Mouse (Mus musculus) stomach, embryonic 15.5 days (tissue): ENCODE measurements around the gene Plod3. TPM values are rescaled to one million over a fixed set of nuclear protein-coding genes. Genes with fewer than 3 reads are reported as not detected.
A peak's percentile ranks its signal among the peaks of the same experiment; 100 is the strongest.

Experiments used
- ATAC-seq: fragments of 200-750 bp; cut with Nextera tagmentation; 2 replicates; pipeline ENCODE4 v1.8.0; 2017; ENCODE audit warnings: low read depth, moderate number of reproducible peaks, moderate TSS enrichment; ENCODE audit not compliant: insufficient read depth, low FRiP score
- H3K27ac ChIP-seq: fragments of 300-500 bp; sonication (generic); 2 replicates; pipeline ENCODE4 v1.5.1; 2015; ENCODE audit warnings: mild to moderate bottlenecking, inconsistent platforms
- H3K27me3 ChIP-seq: fragments of 300-500 bp; sonication (generic); replicated peaks from 2 replicates; pipeline ENCODE4 v1.6.1; 2015; ENCODE audit warnings: inconsistent platforms
- H3K36me3 ChIP-seq: fragments of 300-500 bp; sonication (generic); 2 replicates; pipeline ENCODE4 v1.6.1; 2015; ENCODE audit warnings: inconsistent platforms
- H3K4me1 ChIP-seq: fragments of 300-500 bp; sonication (generic); 2 replicates; pipeline ENCODE4 v1.6.1; 2015; ENCODE audit warnings: inconsistent platforms
- H3K4me2 ChIP-seq: fragments of 300-500 bp; sonication (generic); 2 replicates; pipeline ENCODE4 v1.6.1; 2015; ENCODE audit warnings: mild to moderate bottlenecking, inconsistent platforms
- H3K4me3 ChIP-seq: fragments of 300-500 bp; sonication (generic); replicated peaks from 2 replicates; pipeline ENCODE4 v1.5.1; 2015; ENCODE audit warnings: inconsistent platforms
- H3K9ac ChIP-seq: fragments of 300-500 bp; sonication (generic); 2 replicates; pipeline ENCODE4 v1.6.1; 2015; ENCODE audit warnings: inconsistent platforms
- H3K9me3 ChIP-seq: fragments of 300-500 bp; sonication (generic); 2 replicates; pipeline ENCODE4 v1.6.1; 2016; ENCODE audit warnings: inconsistent platforms
- WGBS: fragments of 180-500 bp; shearing (Covaris S2); methylation state at CpG from one replicate; pipeline ENCODE4 v1.1.7; 2015; 5-methylcytosine and 5-hydroxymethylcytosine counted together
- polyA plus RNA-seq: library from polyadenylated mRNA; unstranded; fragments of >200 nt; fragmentation: Nextera tagmentation; extraction: Ambion mirVana; gene quantifications from 2 replicates; pipeline ENCODE4 v1.2.1, GENCODE M21; 2015

The Plod3 gene
- polyA plus RNA-seq, 1 experiment from 2014 or later: 44.8 TPM

DNA sequence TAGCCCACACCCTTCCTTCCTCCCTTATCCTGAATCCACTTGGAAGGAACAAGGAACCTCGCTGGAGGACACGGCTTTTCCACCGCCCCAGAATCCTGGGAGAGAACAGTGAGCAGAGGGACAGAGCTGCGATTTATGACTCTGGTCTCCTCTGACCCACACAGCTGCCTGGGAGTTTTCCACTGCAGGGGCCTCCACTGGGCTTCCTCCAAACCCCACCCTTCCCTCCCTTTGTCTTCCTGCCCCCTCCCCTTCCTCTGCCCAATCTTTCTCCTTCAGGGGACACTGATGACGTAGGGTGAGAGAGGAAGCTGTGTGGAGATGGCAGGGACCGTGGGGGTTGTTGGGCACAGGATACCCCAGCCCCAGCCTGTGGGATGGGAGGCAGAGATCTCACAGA, 20.5 kb upstream of the Plod3 start, which contains the start of gene Cldn15:
Cldn15 (plus strand) TSS at position 286 of the 400 bp plus-strand sequence.
- no peak within 1 kb of the TSS for H3K4me3 ChIP-seq
- WGBS: 28% methylated on average over 6 of the region's 6 CpGs
- H3K27ac ChIP-seq: peak within 1 kb of the TSS; percentile 72
- no peak within 1 kb of the TSS for H3K9ac ChIP-seq
- no peak for ATAC-seq
- no peaks in the 10 kb centered on the region for H3K9me3 ChIP-seq
- peak within 1 kb of the TSS; percentile 9; the same call in 1 of the 2 replicates for H3K4me2 ChIP-seq
- H3K4me1 ChIP-seq: peaks cover 42% of the 10 kb centered on the region
- peaks cover 23% of the 10 kb centered on the region for H3K36me3 ChIP-seq
- no peaks in the 10 kb centered on the region for H3K27me3 ChIP-seq

DNA sequence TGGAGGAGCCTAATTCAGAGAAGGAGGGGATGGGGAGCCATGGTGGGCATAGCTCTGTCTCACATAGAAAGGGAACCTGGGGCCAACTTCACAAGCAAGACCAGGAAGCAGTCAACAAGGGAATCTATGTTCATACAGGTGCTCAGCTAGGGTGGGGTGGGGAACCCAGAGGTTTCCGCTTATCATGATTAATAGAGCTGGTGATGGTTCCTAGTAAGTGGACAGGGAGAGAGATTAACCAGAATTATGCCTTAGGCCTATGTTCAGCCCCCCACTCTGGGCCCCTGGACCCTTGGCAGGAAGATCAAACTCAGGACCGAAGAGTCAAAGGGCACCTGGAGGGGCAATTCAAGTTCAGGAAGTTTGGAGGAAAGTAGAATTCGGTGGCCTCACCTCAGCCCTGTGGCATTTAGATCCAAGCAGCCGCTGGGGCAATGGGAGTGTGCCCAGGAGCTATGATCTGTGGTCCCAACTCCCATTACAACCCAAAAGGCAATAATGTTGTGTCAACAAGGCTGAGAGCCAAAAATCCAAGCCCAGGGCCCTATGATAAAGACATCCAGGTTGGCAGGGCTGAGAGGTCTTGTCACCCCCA, 19.9 kb upstream of the Plod3 start:
- no peak overlapping the region for H3K4me3 ChIP-seq
- no peak for ATAC-seq
- peaks cover 38% of the 10 kb centered on the region for H3K4me1 ChIP-seq
- WGBS: 65% methylated on average over 4 of the region's 4 CpGs
- peaks cover 23% of the 10 kb centered on the region for H3K36me3 ChIP-seq
- no peaks in the 10 kb centered on the region for H3K27me3 ChIP-seq
- H3K27ac ChIP-seq: peak overlapping the region; percentile 72
- no peak overlapping the region for H3K9ac ChIP-seq
- H3K9me3 ChIP-seq: no peaks in the 10 kb centered on the region
- no peak overlapping the region for H3K4me2 ChIP-seq

DNA sequence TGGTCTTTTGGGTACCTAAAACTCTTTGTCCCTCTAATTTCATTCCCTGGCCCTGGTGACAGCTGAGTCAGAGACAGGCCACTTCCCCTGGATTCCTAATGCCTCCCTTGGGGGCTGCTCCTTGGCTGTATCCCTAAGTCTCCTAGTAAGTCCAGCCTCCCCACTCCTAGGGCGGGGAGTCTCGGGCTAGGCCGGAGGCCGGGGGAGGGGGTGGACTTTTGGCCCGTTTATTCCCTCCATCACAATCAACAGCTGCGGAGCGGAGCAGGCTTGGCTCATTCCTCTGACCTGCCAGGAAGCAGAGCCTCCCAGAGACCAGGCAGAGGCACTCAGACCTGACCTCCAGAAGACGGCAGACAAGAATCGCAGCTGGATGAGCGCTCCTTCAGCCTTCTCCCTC, 19.2 kb upstream of the Plod3 start:
- peaks cover 38% of the 10 kb centered on the region for H3K4me1 ChIP-seq

DNA sequence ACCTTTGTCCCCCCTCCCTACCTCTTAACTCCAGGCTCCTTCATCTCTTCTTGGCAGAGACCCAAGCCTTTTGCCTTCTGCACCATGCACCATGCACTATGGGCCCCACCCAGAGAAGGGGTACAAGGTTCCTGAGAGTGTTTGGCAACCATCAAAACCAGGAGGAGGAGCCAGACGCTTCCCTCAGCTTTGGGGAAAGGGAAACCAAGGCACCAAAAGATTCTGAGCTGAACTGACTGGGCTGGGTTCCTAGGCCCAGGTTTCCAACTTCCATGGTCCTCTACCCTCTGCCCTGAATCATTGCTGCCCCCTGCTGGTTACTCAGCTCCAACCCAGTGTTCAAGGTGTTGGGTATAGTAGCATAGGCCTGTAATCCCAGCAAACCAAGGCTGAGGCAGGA, 16.1 kb upstream of the Plod3 start:
- ATAC-seq: 0 out of 2 replicates have a peak, but pooled peaks have one; percentile 12
- Histone ChIP-seq H3K9ac (no peak overlapping the region), H3K9me3 (no peaks in the 10 kb centered on the region), H3K36me3 (0 out of 2 replicates have a peak, but pooled peaks cover under 1% of the 10 kb centered on the region), H3K4me1 (peaks cover 21% of the 10 kb centered on the region), H3K4me3 (no peak overlapping the region), H3K27ac (no peak overlapping the region), H3K4me2 (no peak overlapping the region), H3K27me3 (no peaks in the 10 kb centered on the region)
- 57% methylated on average over 1 of the region's 1 CpGs for WGBS

More for the DNA sequence above, 19.2 kb upstream of the Plod3 start:
- 45% methylated on average over 10 of the region's 10 CpGs for WGBS
- Histone ChIP-seq H3K9ac (no peak overlapping the region), H3K4me3 (no peak overlapping the region), H3K27ac (peak overlapping the region; percentile 72), H3K9me3 (no peaks in the 10 kb centered on the region), H3K36me3 (peaks cover 23% of the 10 kb centered on the region), H3K27me3 (no peaks in the 10 kb centered on the region), H3K4me2 (peak overlapping the region; percentile 19; the same call in 1 of the 2 replicates)
- no peak for ATAC-seq

DNA sequence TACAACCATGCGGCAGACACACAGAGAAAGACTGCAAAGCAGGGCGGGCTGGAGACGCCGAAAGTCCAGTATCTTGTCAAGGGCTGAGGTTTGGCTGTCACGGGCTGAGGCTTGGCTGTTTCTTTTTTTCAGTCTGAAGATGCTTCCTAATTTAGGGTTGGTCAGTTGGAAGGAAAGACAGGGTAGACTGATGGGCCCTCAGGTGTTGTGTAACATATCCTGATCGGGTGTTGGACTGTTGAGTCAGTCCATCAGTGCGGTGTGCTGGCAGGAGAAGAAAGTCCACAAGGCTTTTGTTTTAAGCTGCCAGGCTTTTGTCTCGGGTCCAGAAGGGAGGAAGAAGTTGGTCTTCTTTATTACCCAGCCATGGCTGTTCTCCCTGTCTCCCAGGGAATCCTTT, 13.1 kb upstream of the Plod3 start:
- H3K36me3 ChIP-seq: no peaks in the 10 kb centered on the region
- WGBS: 68% methylated on average over 8 of the region's 8 CpGs
- H3K4me2 ChIP-seq: no peak overlapping the region
- H3K4me1 ChIP-seq: no peaks in the 10 kb centered on the region
- no peak for ATAC-seq
- no peak overlapping the region for H3K4me3 ChIP-seq
- no peaks in the 10 kb centered on the region for H3K27me3 ChIP-seq
- no peak overlapping the region for H3K27ac ChIP-seq
- H3K9ac ChIP-seq: no peak overlapping the region
- no peaks in the 10 kb centered on the region for H3K9me3 ChIP-seq

DNA sequence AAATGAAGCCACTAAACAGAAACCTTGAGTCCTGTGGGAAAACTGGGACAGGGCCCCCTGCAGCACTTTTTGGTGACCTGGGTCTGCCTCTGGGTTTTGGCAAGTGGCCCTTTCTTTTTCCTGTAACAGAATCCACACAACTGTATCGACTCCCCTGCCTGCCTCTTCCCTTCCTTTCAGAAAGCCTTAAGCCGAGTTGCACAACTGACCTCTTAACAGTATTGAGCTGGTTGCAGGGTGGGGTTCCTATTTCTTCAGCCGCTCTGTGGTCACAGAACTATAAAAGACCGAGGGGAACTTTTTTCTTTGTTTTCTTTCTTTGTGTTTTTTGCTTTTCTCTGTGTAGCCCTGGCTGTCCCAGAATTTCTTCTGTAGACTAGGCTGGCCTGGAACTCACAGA, 9.1 kb upstream of the Plod3 start:
- Histone ChIP-seq H3K9ac (no peak overlapping the region), H3K9me3 (no peaks in the 10 kb centered on the region), H3K36me3 (peaks cover 6% of the 10 kb centered on the region), H3K4me1 (no peaks in the 10 kb centered on the region), H3K27me3 (no peaks in the 10 kb centered on the region), H3K4me3 (no peak overlapping the region), H3K27ac (no peak overlapping the region), H3K4me2 (no peak overlapping the region)
- 60% methylated on average over 4 of the region's 4 CpGs for WGBS
- ATAC-seq: no peak

DNA sequence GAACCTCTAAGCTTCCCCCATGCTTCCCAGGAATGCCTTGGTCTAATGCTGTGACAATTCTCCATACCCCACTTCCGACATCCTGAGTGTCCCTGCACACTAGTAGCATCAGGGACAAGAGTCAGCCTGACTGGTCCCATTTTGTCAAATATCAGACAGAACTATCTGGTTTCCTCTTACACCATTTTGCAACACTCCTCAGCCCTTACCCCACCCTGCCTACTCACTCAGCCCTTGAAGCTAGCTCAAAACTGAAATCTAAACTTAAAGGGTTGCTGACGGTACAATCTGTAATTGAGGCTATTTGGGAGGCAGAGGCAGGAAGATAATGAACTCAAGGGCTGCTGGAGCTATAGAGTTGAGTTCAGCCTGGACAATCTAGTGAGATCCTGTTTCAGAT, 7.1 kb upstream of the Plod3 start:
- H3K9me3 ChIP-seq: no peaks in the 10 kb centered on the region
- H3K4me1 ChIP-seq: no peaks in the 10 kb centered on the region
- H3K36me3 ChIP-seq: peaks cover 9% of the 10 kb centered on the region
- H3K27ac ChIP-seq: no peak overlapping the region
- no peaks in the 10 kb centered on the region for H3K27me3 ChIP-seq
- ATAC-seq: no peak
- no peak overlapping the region for H3K4me3 ChIP-seq
- no peak overlapping the region for H3K9ac ChIP-seq
- no peak overlapping the region for H3K4me2 ChIP-seq
- 88% methylated on average over 2 of the region's 2 CpGs for WGBS

DNA sequence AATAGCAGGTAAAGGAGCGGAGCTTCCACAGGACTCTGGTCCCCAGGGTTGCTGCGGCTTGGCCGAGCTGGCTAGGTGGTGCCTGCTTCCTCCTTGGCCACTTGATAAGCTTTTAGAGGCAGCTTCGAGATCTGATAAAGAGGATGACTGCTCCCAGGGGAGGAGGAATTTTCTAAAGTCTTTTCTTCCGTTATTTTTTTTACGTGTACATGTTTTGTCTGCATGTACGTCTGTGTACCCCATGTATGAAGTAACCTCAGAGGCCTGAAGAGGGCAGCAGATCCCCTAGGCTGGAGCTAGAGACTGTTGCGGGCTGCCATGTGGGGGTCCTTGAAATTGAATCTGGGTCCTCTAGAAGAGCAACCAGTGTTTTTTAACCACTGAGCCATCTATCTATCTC, 5.8 kb upstream of the Plod3 start:
- H3K4me2 ChIP-seq: no peak overlapping the region
- no peak overlapping the region for H3K9ac ChIP-seq
- no peaks in the 10 kb centered on the region for H3K9me3 ChIP-seq
- no peak for ATAC-seq
- 85% methylated on average over 8 of the region's 8 CpGs for WGBS
- H3K27me3 ChIP-seq: no peaks in the 10 kb centered on the region
- no peak overlapping the region for H3K4me3 ChIP-seq
- peaks cover 9% of the 10 kb centered on the region for H3K36me3 ChIP-seq
- H3K4me1 ChIP-seq: no peaks in the 10 kb centered on the region
- no peak overlapping the region for H3K27ac ChIP-seq

DNA sequence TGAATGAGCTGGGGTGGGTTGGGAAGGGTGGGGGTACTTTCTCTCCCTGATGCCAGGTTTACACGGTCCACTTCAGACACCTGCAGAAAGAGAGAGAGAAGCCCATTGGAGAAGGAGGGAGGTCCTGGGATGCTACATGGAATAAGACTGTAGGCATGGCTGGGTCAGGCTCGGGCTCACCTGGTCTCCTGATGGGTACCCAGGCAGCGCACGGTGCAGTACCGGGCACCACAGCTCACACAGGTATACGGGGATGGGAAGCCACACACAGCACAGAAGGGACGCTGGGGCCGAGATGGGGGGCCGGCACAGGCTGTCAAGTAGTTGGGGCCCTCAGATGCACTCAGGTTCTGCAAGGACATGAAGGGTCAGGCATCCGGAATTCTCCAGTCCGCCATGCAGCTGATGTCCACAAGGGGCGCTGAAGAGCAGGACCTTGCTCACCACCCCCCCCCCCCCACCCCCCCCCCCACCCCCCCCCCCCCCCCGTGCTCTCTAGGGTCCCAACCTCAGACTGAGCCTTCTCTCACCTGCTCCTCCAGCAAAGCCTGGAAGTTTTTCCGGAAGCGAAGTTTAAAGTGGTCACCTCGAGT, 4.4 kb upstream of the Plod3 start:
- Histone ChIP-seq H3K36me3 (peaks cover 9% of the 10 kb centered on the region), H3K27ac (no peak overlapping the region)
- WGBS: 51% methylated on average over 14 of the region's 16 CpGs

DNA sequence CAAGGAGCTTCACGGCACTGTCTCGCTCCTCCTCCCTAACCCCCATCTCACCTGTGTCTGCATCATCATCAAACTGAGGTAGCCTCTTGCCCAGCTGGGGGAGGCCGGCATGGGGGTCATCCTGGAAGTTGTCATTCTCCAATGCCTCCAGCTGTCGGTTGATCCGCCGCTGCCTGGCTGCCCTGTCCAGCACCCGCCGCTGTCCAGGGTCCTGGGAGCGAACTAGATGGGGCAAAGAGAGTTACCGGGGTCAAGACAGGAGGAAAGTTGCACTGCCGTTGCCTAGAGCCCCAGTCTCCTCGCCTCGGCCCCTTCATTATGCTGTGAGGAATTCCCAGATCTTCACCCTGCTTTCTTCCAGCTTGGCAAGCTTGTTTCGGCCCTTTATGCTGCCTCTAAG, 2.0 kb upstream of the Plod3 start:
- no peak overlapping the region for H3K27ac ChIP-seq
- WGBS: 52% methylated on average over 14 of the region's 14 CpGs
- no peak overlapping the region for H3K9ac ChIP-seq
- no peaks in the 10 kb centered on the region for H3K9me3 ChIP-seq
- no peak for ATAC-seq
- 0 out of 2 replicates have a peak, but pooled peaks cover 11% of the 10 kb centered on the region for H3K4me1 ChIP-seq
- H3K4me3 ChIP-seq: no peak overlapping the region
- H3K36me3 ChIP-seq: peaks cover 9% of the 10 kb centered on the region
- no peaks in the 10 kb centered on the region for H3K27me3 ChIP-seq
- H3K4me2 ChIP-seq: no peak overlapping the region

More for the DNA sequence above, 4.4 kb upstream of the Plod3 start:
- 0 out of 2 replicates have a peak, but pooled peaks cover 5% of the 10 kb centered on the region for H3K4me1 ChIP-seq
- no peak overlapping the region for H3K4me3 ChIP-seq
- H3K9ac ChIP-seq: no peak overlapping the region
- no peak overlapping the region for H3K4me2 ChIP-seq
- no peaks in the 10 kb centered on the region for H3K9me3 ChIP-seq
- no peaks in the 10 kb centered on the region for H3K27me3 ChIP-seq
- ATAC-seq: no peak

DNA sequence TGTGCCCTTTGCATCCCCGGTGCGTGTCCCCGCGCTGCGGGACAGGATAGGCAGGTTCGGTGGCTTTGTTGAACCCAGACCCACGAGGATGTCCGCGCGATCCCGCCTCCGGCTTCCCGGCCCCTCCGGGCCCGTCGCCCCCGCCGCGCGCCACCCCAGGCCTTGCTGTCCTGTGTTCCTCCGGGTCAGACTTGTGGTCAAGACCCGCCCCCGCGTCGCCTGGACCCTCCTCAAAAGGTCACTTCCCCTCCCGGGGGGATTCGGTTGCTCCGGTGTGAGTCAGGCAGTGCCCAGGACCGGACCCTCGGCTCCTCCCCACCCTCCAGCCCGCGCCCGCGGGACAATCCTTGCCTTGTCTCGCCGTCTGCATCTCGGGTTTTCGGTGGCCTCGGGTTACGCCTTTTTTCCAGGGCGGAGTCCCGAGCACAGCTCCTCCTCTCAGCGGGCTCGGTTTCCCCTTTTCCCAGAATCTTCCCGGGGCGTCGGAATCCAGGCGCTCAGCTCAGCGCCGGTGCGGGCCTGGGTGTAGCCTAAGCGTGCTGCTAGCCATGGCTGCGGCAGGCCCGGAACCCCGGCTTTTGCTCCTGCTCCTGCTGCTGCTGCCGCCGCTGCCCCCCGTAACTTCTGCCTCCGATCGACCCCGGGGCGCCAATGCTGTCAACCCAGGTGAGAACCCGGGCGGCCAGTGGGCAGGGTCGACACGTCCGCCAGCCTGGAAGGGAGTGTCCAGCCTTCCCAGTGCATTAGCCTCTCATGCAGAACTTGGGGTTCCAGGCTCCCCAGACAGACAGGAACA, 517 bp downstream of the Plod3 start:
- peak overlapping the region; percentile 88 for H3K4me2 ChIP-seq
- ATAC-seq: peak; percentile 63
- peak overlapping the region; percentile 78 for H3K4me3 ChIP-seq
- no peaks in the 10 kb centered on the region for H3K9me3 ChIP-seq
- H3K36me3 ChIP-seq: peaks cover 25% of the 10 kb centered on the region
- under 1% methylated on average over 67 of the region's 67 CpGs for WGBS
- peak overlapping the region; percentile 96 for H3K27ac ChIP-seq
- no peaks in the 10 kb centered on the region for H3K27me3 ChIP-seq
- peak overlapping the region; percentile 73 for H3K9ac ChIP-seq
- 0 out of 2 replicates have a peak, but pooled peaks cover 11% of the 10 kb centered on the region for H3K4me1 ChIP-seq

DNA sequence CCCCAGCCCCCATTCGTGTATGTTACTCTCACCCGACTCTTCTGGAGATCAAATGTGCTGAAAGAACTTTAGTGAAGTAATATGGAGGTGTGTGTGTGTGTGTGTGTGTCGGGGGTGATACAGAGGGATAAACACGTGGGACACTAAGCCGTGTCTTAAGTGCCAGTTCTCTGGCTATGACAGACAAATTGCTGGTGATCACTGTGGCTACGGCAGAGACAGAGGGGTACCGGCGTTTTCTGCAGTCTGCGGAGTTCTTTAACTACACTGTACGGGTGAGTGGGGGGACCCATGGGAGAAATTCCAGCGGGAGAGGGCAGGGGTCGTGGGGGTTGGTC, 1.1 kb downstream of the Plod3 start, which contains the start of gene Znhit1:
Znhit1 (minus strand) TSS at position 88 of the 338 bp plus-strand sequence.
- Histone ChIP-seq H3K4me1 (0 out of 2 replicates have a peak, but pooled peaks cover 11% of the 10 kb centered on the region), H3K27me3 (no peaks in the 10 kb centered on the region), H3K9me3 (no peaks in the 10 kb centered on the region), H3K27ac (peak within 1 kb of the TSS; percentile 96), H3K36me3 (peaks cover 31% of the 10 kb centered on the region), H3K9ac (peak within 1 kb of the TSS; percentile 73), H3K4me2 (peak within 1 kb of the TSS; percentile 88), H3K4me3 (peak within 1 kb of the TSS; percentile 78)
- ATAC-seq: no peak
- 3% methylated on average over 12 of the region's 12 CpGs for WGBS
